Comparison of ENCODE assay signal across 19 mouse cellular contexts in the genomic region with DNA sequence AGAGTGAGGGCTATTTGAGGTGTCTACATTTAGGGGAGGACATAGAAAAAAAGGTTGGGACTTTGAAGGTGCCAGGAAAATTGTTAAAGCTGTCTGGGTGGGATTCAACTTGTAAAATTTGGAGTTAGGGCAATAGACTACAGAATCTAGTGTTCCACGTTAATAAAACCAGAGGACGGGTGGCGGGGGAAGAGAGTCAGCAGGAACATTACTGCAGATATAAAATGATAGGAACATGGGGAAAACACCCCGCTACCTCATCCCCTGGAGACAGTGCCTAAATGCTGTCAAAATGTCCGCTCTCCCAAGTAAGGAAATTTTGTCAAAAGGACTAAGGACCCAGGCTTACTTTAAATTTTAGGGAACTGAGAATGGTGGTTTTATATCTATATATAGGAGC. TPM values are rescaled to one million over a fixed set of nuclear protein-coding genes. Genes with fewer than 3 reads are reported as not detected.
A peak's percentile ranks its signal among the peaks of the same experiment; 100 is the strongest.
DNase-seq lines count a peak whose midpoint lies in the region; ATAC-seq and TF ChIP-seq lines count a peak whose summit lies in the region.
"Had no signal": no experiment of that assay in that cellular context is flagged by ENCODE, and none has a peak within 500 bp of the region (broad histone marks: within the 10 kb centered on the region; RNA-seq: fewer than 3 reads in every experiment).

No protein-coding gene starts in this region.

- H3K4me1 ChIP-seq in heart, embryonic 16.5 days (ENCODE audit: control insufficient read depth, insufficient read depth, low read length) = no peaks in the 10 kb centered on the region; the same call in none of the 2 replicates
- peaks cover 5% of the 10 kb centered on the region for H3K4me1 ChIP-seq in heart, adult 2 months (ENCODE audit: control insufficient read depth, insufficient read depth, low read length)
- peaks cover 4% of the 10 kb centered on the region; the same call in 1 of the 2 replicates for H3K4me1 ChIP-seq in neural tube, embryonic 11.5 days (ENCODE audit: control insufficient read depth, insufficient read depth, low read length)
- peaks cover 63% of the 10 kb centered on the region for H3K4me1 ChIP-seq in limb, embryonic 10.5 days
- H3K4me1 ChIP-seq in stomach, embryonic 15.5 days = peaks cover 25% of the 10 kb centered on the region; the same call in 1 of the 2 replicates

- intact Hi-C loops in heart, adult 2 months (cut with DNase I) = no loop called here

- WGBS in heart, embryonic 16.5 days = 31% methylated on average over 5 of the region's 5 CpGs
- 66% methylated on average over 5 of the region's 5 CpGs for WGBS in heart, adult 2 months
- 7% methylated on average over 5 of the region's 5 CpGs for WGBS in neural tube, embryonic 11.5 days
- WGBS in limb, embryonic 10.5 days = 3% methylated on average over 5 of the region's 5 CpGs
- 19% methylated on average over 5 of the region's 5 CpGs for WGBS in stomach, embryonic 15.5 days

- H3K4me3 ChIP-seq in heart, embryonic 16.5 days (ENCODE audit: low read length) = peak overlapping the region; percentile 54
- no peak overlapping the region for H3K4me3 ChIP-seq in heart, adult 2 months
- peak overlapping the region; percentile 28; the same call in 1 of the 2 replicates for H3K4me3 ChIP-seq in neural tube, embryonic 11.5 days (ENCODE audit: low read depth, low read length)
- H3K4me3 ChIP-seq in limb, embryonic 10.5 days = peak overlapping the region; percentile 77
- H3K4me3 ChIP-seq in stomach, embryonic 15.5 days (replicated peaks) = peak overlapping the region; percentile 39
- H3K4me3 ChIP-seq: megakaryocyte, embryonic 14.5 days had no signal

- no peak for ATAC-seq in heart, embryonic 16.5 days (replicated peaks; ENCODE audit: extremely low read depth, insufficient read depth, low FRiP score)
- ATAC-seq in neural tube, embryonic 11.5 days (ENCODE audit: insufficient read depth, low FRiP score, low TSS enrichment) = no peak
- no peak for ATAC-seq in stomach, embryonic 15.5 days (ENCODE audit: insufficient read depth, low FRiP score, low read depth)
- ATAC-seq: forebrain, embryonic 16.5 days had no signal

- peak overlapping the region; percentile 52 for H3K4me2 ChIP-seq in heart, embryonic 16.5 days (ENCODE audit: low read depth, low read length)
- no peak overlapping the region; the same call in 1 of the 2 replicates for H3K4me2 ChIP-seq in neural tube, embryonic 11.5 days (ENCODE audit: low read depth)
- peak overlapping the region; percentile 56 for H3K4me2 ChIP-seq in stomach, embryonic 15.5 days

- peaks cover 4% of the 10 kb centered on the region; the same call in 1 of the 2 replicates for H3K36me3 ChIP-seq in heart, embryonic 16.5 days (ENCODE audit: control insufficient read depth, insufficient read depth)
- no peaks in the 10 kb centered on the region for H3K36me3 ChIP-seq in heart, adult 2 months (ENCODE audit: control insufficient read depth, insufficient read depth, low read length)
- no peaks in the 10 kb centered on the region for H3K36me3 ChIP-seq in neural tube, embryonic 11.5 days (ENCODE audit: control insufficient read depth, insufficient read depth, low read length)
- peaks cover 30% of the 10 kb centered on the region for H3K36me3 ChIP-seq in limb, embryonic 10.5 days
- no peaks in the 10 kb centered on the region; the same call in 1 of the 2 replicates for H3K36me3 ChIP-seq in stomach, embryonic 15.5 days
- H3K36me3 ChIP-seq: neural tube, embryonic 13.5 days had no signal

- no peak for TF ChIP-seq POLR2A in heart, adult 2 months (IDR thresholded peaks at IDR 0.05; ENCODE audit: insufficient read depth, low read depth, low read length)

- no peak for TF ChIP-seq CTCF in heart, adult 2 months (IDR thresholded peaks at IDR 0.05)

- no peaks in the 10 kb centered on the region for H3K79me2 ChIP-seq in heart, adult 2 months (replicated peaks; ENCODE audit: control insufficient read depth, insufficient read depth, low read length)

- no peak for DNase-seq in heart, adult 2 months
- DNase-seq in neural tube, embryonic 11.5 days (ENCODE audit: low spot score) = no peak
- no peak for DNase-seq in neural tube, embryonic 10.5 days (ENCODE audit: extremely low spot score, low spot score)
- DNase-seq in limb, embryonic 10.5 days (ENCODE audit: low spot score) = no peak
- DNase-seq in right cerebral cortex, adult 18-20 months = no peak
- no peak for DNase-seq in thymus, postnatal 4 days
- DNase-seq: adrenal gland, postnatal 36 days; cerebellum, adult 18-20 months; embryo, embryonic 11 days; kidney, adult 2 months; right cerebral cortex, postnatal 14 days had no signal

- peaks cover 45% of the 10 kb centered on the region for H3K27me3 ChIP-seq in heart, embryonic 16.5 days (ENCODE audit: control insufficient read depth, insufficient read depth, low read length)
- peaks cover 32% of the 10 kb centered on the region for H3K27me3 ChIP-seq in heart, adult 2 months (ENCODE audit: control insufficient read depth, insufficient read depth, low read length)
- H3K27me3 ChIP-seq in neural tube, embryonic 11.5 days (ENCODE audit: control insufficient read depth, insufficient read depth, low read length) = peaks cover 83% of the 10 kb centered on the region
- peaks cover 91% of the 10 kb centered on the region for H3K27me3 ChIP-seq in limb, embryonic 10.5 days (ENCODE audit: low read depth, poor library complexity, severe bottlenecking)
- peaks cover 61% of the 10 kb centered on the region for H3K27me3 ChIP-seq in stomach, embryonic 15.5 days (replicated peaks)

- H3K27ac ChIP-seq in heart, embryonic 16.5 days (ENCODE audit: low read length) = peak overlapping the region; percentile 66
- no peak overlapping the region for H3K27ac ChIP-seq in heart, adult 2 months
- H3K27ac ChIP-seq in neural tube, embryonic 11.5 days (ENCODE audit: low read depth, low read length) = no peak overlapping the region
- H3K27ac ChIP-seq in limb, embryonic 10.5 days = peak overlapping the region; percentile 99
- no peak overlapping the region for H3K27ac ChIP-seq in stomach, embryonic 15.5 days
- H3K27ac ChIP-seq: neural tube, embryonic 13.5 days had no signal

- no peak for TF ChIP-seq EP300 in heart, adult 2 months (IDR thresholded peaks at IDR 0.05; ENCODE audit: insufficient read depth, low read depth, low read length)

- H3K9ac ChIP-seq in heart, embryonic 16.5 days (ENCODE audit: low read length) = peak overlapping the region; percentile 77
- H3K9ac ChIP-seq in heart, adult 2 months (ENCODE audit: low read depth, low read length) = no peak overlapping the region
- no peak overlapping the region for H3K9ac ChIP-seq in neural tube, embryonic 11.5 days (ENCODE audit: low read length)
- no peak overlapping the region for H3K9ac ChIP-seq in stomach, embryonic 15.5 days

- no peaks in the 10 kb centered on the region for H3K9me3 ChIP-seq in heart, embryonic 16.5 days (replicated peaks; ENCODE audit: control insufficient read depth, low read length)
- no peaks in the 10 kb centered on the region for H3K9me3 ChIP-seq in neural tube, embryonic 11.5 days (ENCODE audit: control insufficient read depth, low read length)
- H3K9me3 ChIP-seq in limb, embryonic 10.5 days (replicated peaks) = no peaks in the 10 kb centered on the region
- no peaks in the 10 kb centered on the region for H3K9me3 ChIP-seq in stomach, embryonic 15.5 days
- H3K9me3 ChIP-seq: neural tube, embryonic 13.5 days had no signal

RNA-seq across cellular contexts. Expression of a gene that starts 3.5 kb away (rescaled TPM):
- polyA plus RNA-seq in heart, embryonic 16.5 days (2015; fragmentation: Nextera tagmentation; extraction: Ambion mirVana) = 914 and 1,144 TPM in 2 replicates
- total RNA-seq in heart, adult 2 months (2021) = 10 to 100 TPM; 60.0 to 75.2 TPM
- polyA plus RNA-seq in heart, adult 2 months (2012; rRNA removed) = 64.5 and 80.0 TPM in 2 replicates
- 316 and 368 TPM in 2 replicates for polyA plus RNA-seq in neural tube, embryonic 11.5 days (2014; fragmentation: Nextera tagmentation; extraction: Ambion mirVana)
- polyA plus RNA-seq in limb, embryonic 10.5 days (2016; fragmentation: Nextera tagmentation; extraction: Ambion mirVana) = 769 and 872 TPM in 2 replicates
- 964 and 1,001 TPM in 2 replicates for polyA plus RNA-seq in stomach, embryonic 15.5 days (2015; fragmentation: Nextera tagmentation; extraction: Ambion mirVana)
- total RNA-seq: CH12.LX; granulocyte monocyte progenitor cell, adult 5-6 weeks had no signal

RNA-seq across cellular contexts. Expression of a gene that starts 6.6 kb away (rescaled TPM):
- 0.32 TPM in 1 of 2 replicates, not detected in the other for polyA plus RNA-seq in heart, embryonic 16.5 days (2015; fragmentation: Nextera tagmentation; extraction: Ambion mirVana)
- not detected for total RNA-seq in heart, adult 2 months (2021)
- not detected in 2 replicates for polyA plus RNA-seq in heart, adult 2 months (2012; rRNA removed)
- polyA plus RNA-seq in neural tube, embryonic 11.5 days (2014; fragmentation: Nextera tagmentation; extraction: Ambion mirVana) = not detected in 2 replicates
- polyA plus RNA-seq in limb, embryonic 10.5 days (2016; fragmentation: Nextera tagmentation; extraction: Ambion mirVana) = 0.09 and 0.11 TPM in 2 replicates
- polyA plus RNA-seq in stomach, embryonic 15.5 days (2015; fragmentation: Nextera tagmentation; extraction: Ambion mirVana) = 0.10 and 0.14 TPM in 2 replicates
- total RNA-seq: adrenal gland, postnatal 36 days; CH12.LX; granulocyte monocyte progenitor cell, adult 5-6 weeks; left cerebral cortex, adult 8-10 months had no signal
- polyA plus RNA-seq: forebrain, embryonic 16.5 days; kidney, adult 2 months; neural tube, embryonic 13.5 days had no signal

Comparison
In these comparisons a context has a peak if more than half of its experiments do, and no peak if none do; other contexts are left out.
1. H3K27ac ChIP-seq: peak in heart, embryonic 16.5 days (single experiment) and limb, embryonic 10.5 days (single experiment); none in heart, adult 2 months (single experiment), neural tube, embryonic 11.5 days (single experiment) and stomach, embryonic 15.5 days (single experiment).